Mouse (Mus musculus): ENCODE measurements around the gene Slc1a2.

DNA sequence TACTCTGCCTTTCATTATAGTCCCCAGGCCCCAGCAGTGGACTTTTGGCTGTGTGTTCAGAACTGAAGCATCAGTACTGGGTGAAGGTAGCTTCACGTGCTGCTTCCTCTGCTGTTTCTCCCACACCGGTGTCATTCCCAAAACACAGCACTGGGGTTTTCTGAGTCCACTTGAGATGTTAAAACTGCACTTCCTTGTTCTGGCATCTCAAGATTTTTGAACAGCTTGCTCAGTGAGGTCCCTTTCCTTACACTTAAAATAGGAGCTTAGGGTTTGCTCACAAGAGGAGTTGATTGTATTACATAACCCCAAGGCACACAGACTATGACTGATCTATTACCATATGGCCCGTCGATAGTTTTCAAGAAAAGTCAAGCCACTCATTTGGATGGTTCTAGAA, 26.1 kb upstream of the Slc1a2 start:
- TF ChIP-seq EP300 (IDR thresholded peaks at IDR 0.05; ENCODE audit: low read depth), result no peak
- TF ChIP-seq CTCF (IDR thresholded peaks at IDR 0.05; ENCODE audit: low read depth), result no peak
